Mouse (Mus musculus): ENCODE measurements around the gene Fam170b.
A peak's percentile ranks its signal among the peaks of the same experiment; 100 is the strongest.

Gene Fam170b

GRCm38 (mm10) chr14:32827994-32828650, 5.6 kb upstream of the Fam170b start:
- DNase-seq (ENCODE audit: low spot score), result peak; percentile 10

GRCm38 (mm10) chr14:32835181-32835580, 1.4 kb downstream of the Fam170b start:
- no peak for DNase-seq (ENCODE audit: low spot score)

GRCm38 (mm10) chr14:32835596-32835995, 1.8 kb downstream of the Fam170b start:
- no peak for DNase-seq (ENCODE audit: low spot score)

- no peak for DNase-seq (ENCODE audit: low spot score)
Observed at GRCm38 (mm10) chr14:32836191-32836590, 2.4 kb downstream of the Fam170b start.

GRCm38 (mm10) chr14:32842052-32842451, 8.3 kb downstream of the Fam170b start:
- no peak for DNase-seq (ENCODE audit: low spot score)

- DNase-seq (ENCODE audit: low spot score), result no peak
Observed at GRCm38 (mm10) chr14:32854059-32854458, 20.3 kb downstream of the Fam170b start.

GRCm38 (mm10) chr14:32856246-32856645, 22.5 kb downstream of the Fam170b start:
- no peak for DNase-seq (ENCODE audit: low spot score)

GRCm38 (mm10) chr14:32856681-32857328, 23.0 kb downstream of the Fam170b start, which contains the start of gene Vstm4:
Vstm4 (plus strand) TSS chr14:32856756.
- DNase-seq (ENCODE audit: low spot score), result peak; percentile 70

- no peak for DNase-seq (ENCODE audit: low spot score)
Observed at GRCm38 (mm10) chr14:32858361-32858760, 24.6 kb downstream of the Fam170b start.

- DNase-seq (ENCODE audit: low spot score), result no peak
Observed at GRCm38 (mm10) chr14:32858941-32859510, 25.3 kb downstream of the Fam170b start.

GRCm38 (mm10) chr14:32859831-32860569, 26.2 kb downstream of the Fam170b start:
- peak; percentile 54 for DNase-seq (ENCODE audit: low spot score)

GRCm38 (mm10) chr14:32861149-32861581, 27.4 kb downstream of the Fam170b start:
- peak; percentile 35 for DNase-seq (ENCODE audit: low spot score)

- no peak for DNase-seq (ENCODE audit: low spot score)
Observed at GRCm38 (mm10) chr14:32861656-32862055, 27.9 kb downstream of the Fam170b start.

- DNase-seq (ENCODE audit: low spot score), result no peak
Observed at GRCm38 (mm10) chr14:32865331-32865730, 31.6 kb downstream of the Fam170b start.

- DNase-seq (ENCODE audit: low spot score), result no peak
Observed at GRCm38 (mm10) chr14:32871963-32872362, 38.2 kb downstream of the Fam170b start.

GRCm38 (mm10) chr14:32877549-32877948, 43.8 kb downstream of the Fam170b start:
- DNase-seq (ENCODE audit: low spot score), result no peak

- no peak for DNase-seq (ENCODE audit: low spot score)
Observed at GRCm38 (mm10) chr14:32880332-32880731, 46.6 kb downstream of the Fam170b start.

GRCm38 (mm10) chr14:32881693-32882092, 47.9 kb downstream of the Fam170b start:
- DNase-seq (ENCODE audit: low spot score), result no peak
